Mouse (Mus musculus) embryo, embryonic 11.5 days (tissue): ENCODE results near the gene Tpbgl.

Source experiments
- DNase-seq: peaks from one replicate; pipeline ENCODE4 v3.0.0-alpha.2; 2012; ENCODE audit warnings: low read depth, low spot score

Tpbgl gene

GRCm38 (mm10) chr7:99626376-99627270 lies at the start of gene Tpbgl:
Gene Tpbgl (minus strand): TSS chr7:99627103.
- DNase-seq = no peak

GRCm38 (mm10) chr7:99674890-99675289 lies 48.0 kb upstream of the Tpbgl start:
- no peak for DNase-seq

- no peak for DNase-seq
These were observed 47.3 kb upstream of the Tpbgl start for GRCm38 (mm10) chr7:99674209-99674608.

GRCm38 (mm10) chr7:99673188-99673587 lies 46.3 kb upstream of the Tpbgl start:
- DNase-seq = no peak

GRCm38 (mm10) chr7:99671544-99672435 lies 44.9 kb upstream of the Tpbgl start:
- no peak for DNase-seq

GRCm38 (mm10) chr7:99670915-99671314 lies 44.0 kb upstream of the Tpbgl start:
- no peak for DNase-seq

GRCm38 (mm10) chr7:99668802-99669201 lies 41.9 kb upstream of the Tpbgl start:
- no peak for DNase-seq

- DNase-seq = no peak
These were observed 40.2 kb upstream of the Tpbgl start for GRCm38 (mm10) chr7:99667096-99667495.

- no peak for DNase-seq
These were observed 39.0 kb upstream of the Tpbgl start for GRCm38 (mm10) chr7:99665731-99666452.

GRCm38 (mm10) chr7:99664571-99665485 lies 37.9 kb upstream of the Tpbgl start:
- DNase-seq = no peak

GRCm38 (mm10) chr7:99663507-99664220 lies 36.8 kb upstream of the Tpbgl start:
- DNase-seq = no peak

GRCm38 (mm10) chr7:99662311-99662710 lies 35.4 kb upstream of the Tpbgl start:
- no peak for DNase-seq

- DNase-seq = no peak
These were observed 34.8 kb upstream of the Tpbgl start for GRCm38 (mm10) chr7:99661571-99662230.

GRCm38 (mm10) chr7:99661071-99661470 lies 34.2 kb upstream of the Tpbgl start:
- no peak for DNase-seq

GRCm38 (mm10) chr7:99659379-99660029 lies 32.6 kb upstream of the Tpbgl start:
- DNase-seq = peak; percentile 77

GRCm38 (mm10) chr7:99654244-99654643 lies 27.3 kb upstream of the Tpbgl start:
- no peak for DNase-seq

- no peak for DNase-seq
These were observed 22.7 kb upstream of the Tpbgl start for GRCm38 (mm10) chr7:99649585-99649984.

- peak; percentile 64 for DNase-seq
These were observed 21.7 kb upstream of the Tpbgl start for GRCm38 (mm10) chr7:99648623-99649022.

- no peak for DNase-seq
These were observed 17.8 kb upstream of the Tpbgl start for GRCm38 (mm10) chr7:99644701-99645100.
